Comparison of ENCODE assay signal across 8 mouse cellular contexts in genomic region chr4:119430678-119431077, GRCm38 (mm10). TPM values are rescaled to one million over a fixed set of nuclear protein-coding genes. Genes with fewer than 3 reads are reported as not detected.
A peak's percentile ranks its signal among the peaks of the same experiment; 100 is the strongest.
DNase-seq lines count a peak whose midpoint lies in the region; ATAC-seq and TF ChIP-seq lines count a peak whose summit lies in the region.

No protein-coding gene starts in this region.

- H3K27ac ChIP-seq in layer of hippocampus, adult 2 months: no peak overlapping the region
- no peak overlapping the region for H3K27ac ChIP-seq in heart, postnatal 0 days (ENCODE audit: low read depth)

- TF ChIP-seq EP300 in heart, postnatal 0 days (IDR thresholded peaks at IDR 0.05; ENCODE audit: low read depth): no peak

- H3K4me2 ChIP-seq in heart, postnatal 0 days (ENCODE audit: low read depth, low read length): no peak overlapping the region

- no peak overlapping the region for H3K9ac ChIP-seq in heart, postnatal 0 days (replicated peaks; ENCODE audit: low read depth, low read length)

- no peaks in the 10 kb centered on the region for H3K36me3 ChIP-seq in heart, postnatal 0 days (replicated peaks; ENCODE audit: control insufficient read depth, insufficient read depth, low read length)

- peak; percentile 74 for TF ChIP-seq CTCF in layer of hippocampus, adult 2 months (conservative IDR thresholded peaks at IDR 0.05)
- peak; percentile 66 for TF ChIP-seq CTCF in heart, postnatal 0 days (IDR thresholded peaks at IDR 0.05; ENCODE audit: low read depth)

- peak; percentile 73 for ATAC-seq in heart, postnatal 0 days (ENCODE audit: insufficient read depth, low read depth)

- DNase-seq in layer of hippocampus, adult 2 months (ENCODE audit: low spot score in 2 of 2): peak in 1 of 2 experiments; percentile 29
- DNase-seq in layer of hippocampus, adult 9-10 months (ENCODE audit: low spot score): no peak
- DNase-seq in NIH3T3 (ENCODE audit: low read depth) (peak; percentile 62), liver (peak; percentile 58)
- DNase-seq in cerebellum, postnatal 10 days: peak; percentile 86 to 87
- DNase-seq in heart, postnatal 0 days (ENCODE audit: low spot score): peak; percentile 31
- peak; percentile 40 for DNase-seq in ovary, postnatal 14 days (ENCODE audit: low spot score)
- peak; percentile 22 for DNase-seq in yolk sac, embryonic 10.5 days (ENCODE audit: low spot score)

- no peaks in the 10 kb centered on the region for H3K27me3 ChIP-seq in heart, postnatal 0 days (ENCODE audit: control insufficient read depth, insufficient read depth, low read length)

- 23% methylated on average over 5 of the region's 5 CpGs for WGBS in heart, postnatal 0 days

- peaks cover 3% of the 10 kb centered on the region; the same call in 1 of the 2 replicates for H3K9me3 ChIP-seq in heart, postnatal 0 days (replicated peaks; ENCODE audit: control insufficient read depth, low read length)

- H3K4me3 ChIP-seq in layer of hippocampus, adult 2 months: no peak overlapping the region
- no peak overlapping the region for H3K4me3 ChIP-seq in heart, postnatal 0 days (ENCODE audit: low read depth, low read length)

- H3K4me1 ChIP-seq in heart, postnatal 0 days (ENCODE audit: control insufficient read depth, insufficient read depth): no peaks in the 10 kb centered on the region

RNA-seq across cellular contexts. Expression of gene Zmynd12, which starts 8.1 kb away (rescaled TPM):
- under 1 TPM; 0.39 to 0.41 TPM for total RNA-seq in layer of hippocampus, adult 2 months (2021)
- total RNA-seq in heart, postnatal 0 days (2014; rRNA removed; ENCODE audit: low replicate concordance): not detected in 2 replicates
- 0.21 and 0.37 TPM in 2 replicates for polyA plus RNA-seq in heart, postnatal 0 days (2015; fragmentation: Nextera tagmentation; extraction: Ambion mirVana)

RNA-seq across cellular contexts. Expression of gene Ppcs, which starts 8.5 kb away (rescaled TPM):
- 1 to 10 TPM; 7.0 to 7.2 TPM for total RNA-seq in layer of hippocampus, adult 2 months (2021)
- 17.4 and 22.5 TPM in 2 replicates for total RNA-seq in heart, postnatal 0 days (2014; rRNA removed; ENCODE audit: low replicate concordance)
- 39.3 and 40.0 TPM in 2 replicates for polyA plus RNA-seq in heart, postnatal 0 days (2015; fragmentation: Nextera tagmentation; extraction: Ambion mirVana)

RNA-seq across cellular contexts. Expression of gene Ccdc30, which starts 15.4 kb away (rescaled TPM):
- 10 to 100 TPM; 24.8 to 25.8 TPM for total RNA-seq in layer of hippocampus, adult 2 months (2021)
- total RNA-seq in heart, postnatal 0 days (2014; rRNA removed; ENCODE audit: low replicate concordance): not detected in 2 replicates
- 2.1 and 2.3 TPM in 2 replicates for polyA plus RNA-seq in heart, postnatal 0 days (2015; fragmentation: Nextera tagmentation; extraction: Ambion mirVana)

Comparison
In these comparisons a context has a peak if more than half of its experiments do, and no peak if none do; other contexts are left out.
1. RNA of gene Ccdc30, which starts 15.4 kb away (total RNA-seq): 24.8 to 25.8 TPM in layer of hippocampus, adult 2 months; not detected in heart, postnatal 0 days; every median in the first group is over 10 times any median in the second.